Mouse (Mus musculus): ENCODE data around the gene Uhrf1.

Uhrf1 gene

GRCm38 (mm10) chr17:56273986-56274385 lies 29.1 kb upstream of the Uhrf1 start:
- in situ Hi-C loops (cut with MboI; ENCODE audit: low sequenced_read_pairs): no loop called here

- in situ Hi-C loops (cut with MboI; ENCODE audit: low sequenced_read_pairs): no loop called here
Measured at GRCm38 (mm10) chr17:56275842-56276480, 27.2 kb upstream of the Uhrf1 start.

GRCm38 (mm10) chr17:56276643-56277566 lies 26.2 kb upstream of the Uhrf1 start, which contains the start of gene Ticam1:
Ticam1 (minus strand) TSS chr17:56276786.
- in situ Hi-C loops (cut with MboI; ENCODE audit: low sequenced_read_pairs): no loop called here

- in situ Hi-C loops (cut with MboI; ENCODE audit: low sequenced_read_pairs): no loop called here
Measured at GRCm38 (mm10) chr17:56277567-56277893, 25.6 kb upstream of the Uhrf1 start.

- in situ Hi-C loops (cut with MboI; ENCODE audit: low sequenced_read_pairs): no loop called here
Measured at GRCm38 (mm10) chr17:56278340-56278739, 24.8 kb upstream of the Uhrf1 start.

- in situ Hi-C loops (cut with MboI; ENCODE audit: low sequenced_read_pairs): no loop called here
Measured at GRCm38 (mm10) chr17:56279481-56280155, 23.5 kb upstream of the Uhrf1 start.

GRCm38 (mm10) chr17:56281193-56281592 lies 21.9 kb upstream of the Uhrf1 start:
- in situ Hi-C loops (cut with MboI; ENCODE audit: low sequenced_read_pairs): no loop called here

GRCm38 (mm10) chr17:56282802-56283201 lies 20.3 kb upstream of the Uhrf1 start:
- in situ Hi-C loops (cut with MboI; ENCODE audit: low sequenced_read_pairs): no loop called here

- in situ Hi-C loops (cut with MboI; ENCODE audit: low sequenced_read_pairs): no loop called here
Measured at GRCm38 (mm10) chr17:56283316-56283715, 19.8 kb upstream of the Uhrf1 start.

GRCm38 (mm10) chr17:56285995-56286394 lies 17.1 kb upstream of the Uhrf1 start:
- in situ Hi-C loops (cut with MboI; ENCODE audit: low sequenced_read_pairs): no loop called here

- in situ Hi-C loops (cut with MboI; ENCODE audit: low sequenced_read_pairs): no loop called here
Measured at GRCm38 (mm10) chr17:56287830-56288229, 15.3 kb upstream of the Uhrf1 start.

- in situ Hi-C loops (cut with MboI; ENCODE audit: low sequenced_read_pairs): no loop called here
Measured at GRCm38 (mm10) chr17:56288866-56289265, 14.3 kb upstream of the Uhrf1 start.

- in situ Hi-C loops (cut with MboI; ENCODE audit: low sequenced_read_pairs): no loop called here
Measured at GRCm38 (mm10) chr17:56289371-56290331, 13.5 kb upstream of the Uhrf1 start.

- in situ Hi-C loops (cut with MboI; ENCODE audit: low sequenced_read_pairs): no loop called here
Measured at GRCm38 (mm10) chr17:56290388-56291170, 12.5 kb upstream of the Uhrf1 start.

- in situ Hi-C loops (cut with MboI; ENCODE audit: low sequenced_read_pairs): no loop called here
Measured at GRCm38 (mm10) chr17:56291171-56291511, 12.0 kb upstream of the Uhrf1 start.

GRCm38 (mm10) chr17:56291826-56292475 lies 11.2 kb upstream of the Uhrf1 start:
- in situ Hi-C loops (cut with MboI; ENCODE audit: low sequenced_read_pairs): no loop called here

- in situ Hi-C loops (cut with MboI; ENCODE audit: low sequenced_read_pairs): no loop called here
Measured at GRCm38 (mm10) chr17:56292531-56293222, 10.4 kb upstream of the Uhrf1 start, which contains the start of gene Plin3. Plin3 (minus strand) TSS chr17:56292873.

- in situ Hi-C loops (cut with MboI; ENCODE audit: low sequenced_read_pairs): no loop called here
Measured at GRCm38 (mm10) chr17:56293291-56293690, 9.8 kb upstream of the Uhrf1 start.

GRCm38 (mm10) chr17:56294241-56294640 lies 8.9 kb upstream of the Uhrf1 start:
- in situ Hi-C loops (cut with MboI; ENCODE audit: low sequenced_read_pairs): no loop called here
